ENCODE assay signal across 23 mouse cellular contexts in genomic region chr7:124922806-124923205, GRCm38 (mm10).
DNase-seq lines count a peak whose midpoint lies in the region; ATAC-seq lines count a peak whose summit lies in the region.
"Had no signal": no experiment of that assay in that cellular context is flagged by ENCODE, and none has a peak within 500 bp of the region (broad histone marks: within the 10 kb centered on the region; RNA-seq: fewer than 3 reads in every experiment).

No protein-coding gene starts in this region.

- no peaks in the 10 kb centered on the region for H3K36me3 ChIP-seq in kidney, embryonic 15.5 days
- H3K36me3 ChIP-seq in kidney, embryonic 16.5 days (ENCODE audit: insufficient read depth, low read length): no peaks in the 10 kb centered on the region
- no peaks in the 10 kb centered on the region for H3K36me3 ChIP-seq in hindbrain, embryonic 11.5 days (ENCODE audit: control insufficient read depth, insufficient read depth, low read length)
- H3K36me3 ChIP-seq: embryonic facial prominence, embryonic 10.5 days; heart, embryonic 10.5 days; hindbrain, embryonic 13.5 days had no signal

- 90% methylated on average over 7 of the region's 7 CpGs for WGBS in kidney, embryonic 15.5 days
- 76% methylated on average over 7 of the region's 7 CpGs for WGBS in kidney, embryonic 16.5 days
- 88% methylated on average over 7 of the region's 7 CpGs for WGBS in hindbrain, embryonic 11.5 days

- ATAC-seq in kidney, embryonic 15.5 days (replicated peaks; ENCODE audit: low FRiP score): no peak; the same call in 1 of the 2 replicates
- ATAC-seq in kidney, embryonic 16.5 days (ENCODE audit: low FRiP score, low TSS enrichment): peak; percentile 63; the same call in 1 of the 2 replicates
- no peak for ATAC-seq in hindbrain, embryonic 11.5 days (ENCODE audit: low FRiP score)
- ATAC-seq: activated CD4-positive, CD25-positive, alpha-beta regulatory T cell, adult 4 months; forebrain, embryonic 13.5 days; forebrain, postnatal 0 days; Patski had no signal

- no peak overlapping the region for H3K9ac ChIP-seq in kidney, embryonic 15.5 days
- H3K9ac ChIP-seq in kidney, embryonic 16.5 days (replicated peaks; ENCODE audit: low read length): no peak overlapping the region
- no peak overlapping the region for H3K9ac ChIP-seq in hindbrain, embryonic 11.5 days (ENCODE audit: low read depth, low read length)
- H3K9ac ChIP-seq: forebrain, embryonic 13.5 days; forebrain, postnatal 0 days; hindbrain, embryonic 13.5 days had no signal

- no peaks in the 10 kb centered on the region for H3K4me1 ChIP-seq in kidney, embryonic 15.5 days
- H3K4me1 ChIP-seq in kidney, embryonic 16.5 days (ENCODE audit: insufficient read depth, low read length): no peaks in the 10 kb centered on the region
- no peaks in the 10 kb centered on the region for H3K4me1 ChIP-seq in hindbrain, embryonic 11.5 days (replicated peaks; ENCODE audit: control insufficient read depth, insufficient read depth, low read length)
- H3K4me1 ChIP-seq: embryonic facial prominence, embryonic 10.5 days; heart, embryonic 10.5 days had no signal

- H3K27me3 ChIP-seq in kidney, embryonic 15.5 days: no peaks in the 10 kb centered on the region
- H3K27me3 ChIP-seq in kidney, embryonic 16.5 days (ENCODE audit: insufficient read depth, low read length): no peaks in the 10 kb centered on the region
- no peaks in the 10 kb centered on the region for H3K27me3 ChIP-seq in hindbrain, embryonic 11.5 days (ENCODE audit: control insufficient read depth, insufficient read depth, low read length)
- H3K27me3 ChIP-seq: forebrain, embryonic 13.5 days; hindbrain, embryonic 13.5 days; Patski had no signal

- H3K27ac ChIP-seq in kidney, embryonic 15.5 days: no peak overlapping the region
- H3K27ac ChIP-seq in kidney, embryonic 16.5 days (ENCODE audit: low read length): no peak overlapping the region
- no peak overlapping the region for H3K27ac ChIP-seq in hindbrain, embryonic 11.5 days (ENCODE audit: low read depth, low read length)
- H3K27ac ChIP-seq: embryonic facial prominence, embryonic 10.5 days; forebrain, embryonic 13.5 days; gastrocnemius, adult 2 months; heart, embryonic 10.5 days; hindbrain, embryonic 13.5 days had no signal

- H3K4me2 ChIP-seq in kidney, embryonic 15.5 days: no peak overlapping the region
- no peak overlapping the region for H3K4me2 ChIP-seq in kidney, embryonic 16.5 days (replicated peaks; ENCODE audit: low read depth, low read length)
- H3K4me2 ChIP-seq in hindbrain, embryonic 11.5 days (replicated peaks; ENCODE audit: low read depth, low read length): no peak overlapping the region
- H3K4me2 ChIP-seq: forebrain, embryonic 13.5 days; hindbrain, embryonic 13.5 days had no signal

- peak; percentile 52 for DNase-seq in kidney, adult 11 months
- peak; percentile 18 to 50 for DNase-seq in kidney, postnatal 25 days
- DNase-seq in hindbrain, embryonic 11.5 days (ENCODE audit: low spot score): no peak
- no peak for DNase-seq in adrenal gland, adult 18-20 months (ENCODE audit: low spot score in 2 of 2)
- no peak for DNase-seq in spleen, postnatal 36 days (ENCODE audit: low spot score in 2 of 2)
- DNase-seq: adrenal gland, adult 2 months; adrenal gland, postnatal 25 days; cerebellum, adult 18-20 months; cerebellum, adult 9-11 months; cerebellum, postnatal 36 days; forebrain, postnatal 0 days; gastrocnemius, adult 2 months; gastrocnemius, postnatal 25 days; heart, postnatal 10 days; heart, postnatal 4 days had no signal

- no peaks in the 10 kb centered on the region for H3K9me3 ChIP-seq in kidney, embryonic 15.5 days (replicated peaks)
- no peaks in the 10 kb centered on the region for H3K9me3 ChIP-seq in kidney, embryonic 16.5 days (ENCODE audit: low read length)
- H3K9me3 ChIP-seq in hindbrain, embryonic 11.5 days (ENCODE audit: control insufficient read depth, low read length): no peaks in the 10 kb centered on the region
- H3K9me3 ChIP-seq: embryonic facial prominence, embryonic 10.5 days; forebrain, embryonic 13.5 days; heart, embryonic 10.5 days; hindbrain, embryonic 13.5 days had no signal

- no peak overlapping the region for H3K4me3 ChIP-seq in kidney, embryonic 15.5 days (replicated peaks)
- no peak overlapping the region for H3K4me3 ChIP-seq in kidney, embryonic 16.5 days (ENCODE audit: low read length)
- H3K4me3 ChIP-seq in hindbrain, embryonic 11.5 days (ENCODE audit: low read depth, low read length): no peak overlapping the region
- H3K4me3 ChIP-seq: embryonic facial prominence, embryonic 10.5 days; forebrain, embryonic 13.5 days; gastrocnemius, adult 2 months; heart, embryonic 10.5 days; hindbrain, embryonic 13.5 days had no signal

Comparison
In these comparisons a context has a peak if more than half of its experiments do, and no peak if none do; other contexts are left out.
1. DNase-seq: peak in kidney, adult 11 months (single experiment) and kidney, postnatal 25 days (2 of 2); none in hindbrain, embryonic 11.5 days (single experiment), adrenal gland, adult 18-20 months (0 of 2) and spleen, postnatal 36 days (0 of 2).